Mouse (Mus musculus) retina, adult 2 months (tissue): ENCODE measurements around the gene Ptger1.
A peak's percentile ranks its signal among the peaks of the same experiment; 100 is the strongest.

ENCODE experiments used
- DNase-seq: peaks from one replicate; pipeline ENCODE4 v3.0.0-alpha.2; 2012; ENCODE audit warnings: low read depth, low spot score

The Ptger1 gene

DNA sequence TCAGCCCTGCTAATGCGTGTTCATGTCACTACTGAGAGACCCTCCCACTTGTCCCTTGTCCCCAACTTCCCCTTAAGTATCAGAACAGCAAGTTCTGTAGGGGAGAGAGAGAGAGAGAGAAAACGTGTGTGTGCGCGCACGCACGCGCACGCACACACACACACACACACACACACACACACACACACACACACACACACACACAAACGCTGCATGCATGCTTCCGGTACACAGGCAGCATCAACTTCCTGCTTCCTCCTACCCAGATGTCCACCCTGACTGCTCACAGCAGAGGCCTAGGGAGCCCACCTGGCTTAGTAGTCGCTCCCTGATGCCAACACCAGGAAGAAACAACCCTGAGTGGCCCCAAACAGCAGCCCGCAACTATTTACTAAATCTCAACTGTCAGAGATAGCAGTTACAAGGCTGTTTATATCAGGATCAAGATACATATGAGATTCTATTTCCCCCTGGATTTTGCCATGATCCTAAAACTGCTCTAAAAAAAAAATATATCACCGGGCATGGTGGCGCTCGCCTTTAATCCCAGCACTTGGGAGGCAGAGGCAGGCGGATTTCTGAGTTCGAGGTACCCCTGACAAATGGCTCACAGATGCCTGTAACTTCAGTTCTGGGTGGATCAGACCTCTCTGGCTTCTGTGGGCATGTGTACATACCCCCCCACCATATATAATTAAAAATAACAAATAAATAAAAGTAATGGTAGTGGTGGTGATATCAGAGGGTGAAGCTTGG lies 29.1 kb downstream of the Ptger1 start:
- DNase-seq = no peak

DNA sequence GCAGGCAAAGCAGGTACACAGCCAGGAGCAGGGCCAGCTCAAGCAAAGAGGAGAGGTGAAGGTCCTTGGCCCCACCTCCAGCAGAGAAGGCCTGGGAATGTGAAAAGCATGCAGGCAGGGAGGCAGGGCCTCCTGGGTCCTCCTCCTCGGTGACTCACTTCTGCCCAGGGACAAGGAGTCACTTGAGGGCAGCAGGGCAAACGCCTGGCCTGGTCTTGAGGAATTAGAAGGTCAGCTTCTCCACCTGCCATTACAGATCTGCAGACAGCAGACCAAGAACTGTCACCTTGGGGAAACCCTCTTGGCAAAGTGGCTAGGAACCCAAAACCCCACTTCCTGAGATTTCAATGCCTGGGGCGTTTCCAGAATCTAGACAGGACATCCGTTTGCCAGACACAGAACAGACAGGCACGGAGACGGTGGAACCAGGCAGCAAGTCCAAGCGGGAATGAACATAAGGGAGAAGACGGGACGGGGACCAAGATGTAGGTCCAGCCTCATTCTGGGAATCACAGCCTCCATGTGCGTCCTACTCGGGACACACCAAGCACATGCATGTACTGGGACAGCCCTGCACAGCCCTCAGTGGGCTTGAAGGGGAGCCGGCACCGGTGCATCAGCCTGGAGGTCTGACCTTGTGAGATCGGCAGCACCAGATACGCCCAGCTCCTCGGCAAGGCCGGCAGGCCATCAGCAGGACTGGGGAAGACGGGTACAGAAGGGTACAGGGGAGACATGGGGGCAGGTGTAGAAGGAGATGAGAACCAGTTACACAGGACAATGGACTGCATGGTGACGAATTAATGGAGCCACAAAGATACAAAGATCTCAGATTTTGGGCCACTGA lies 31.1 kb downstream of the Ptger1 start:
- DNase-seq = no peak

DNA sequence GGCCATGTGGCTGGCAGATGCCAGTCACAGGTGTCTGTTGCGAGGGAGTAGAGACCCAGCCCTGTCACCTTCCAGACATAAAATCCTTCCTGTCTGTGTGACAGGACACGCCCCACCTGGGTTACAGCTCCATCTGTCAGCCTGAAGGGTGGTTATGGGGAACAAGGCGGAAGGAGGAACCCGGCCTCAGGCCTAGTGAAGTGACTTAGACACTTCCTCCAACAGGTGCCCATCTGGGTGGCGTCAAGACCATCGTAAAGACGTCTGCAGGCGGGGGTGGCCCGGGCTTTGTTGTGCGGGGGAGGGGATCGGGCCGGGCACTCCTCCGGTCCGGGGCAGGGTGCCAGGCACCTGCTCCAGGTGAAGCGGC lies 31.8 kb downstream of the Ptger1 start:
- no peak for DNase-seq

GRCm38 (mm10) chr8:83698661-83699453 lies 32.4 kb downstream of the Ptger1 start, which contains the start of gene Pkn1:
Gene Pkn1, minus strand, starts transcription at chr8:83699179.
- DNase-seq = peak; percentile 59

GRCm38 (mm10) chr8:83699566-83699965 lies 33.1 kb downstream of the Ptger1 start:
- DNase-seq = no peak

DNA sequence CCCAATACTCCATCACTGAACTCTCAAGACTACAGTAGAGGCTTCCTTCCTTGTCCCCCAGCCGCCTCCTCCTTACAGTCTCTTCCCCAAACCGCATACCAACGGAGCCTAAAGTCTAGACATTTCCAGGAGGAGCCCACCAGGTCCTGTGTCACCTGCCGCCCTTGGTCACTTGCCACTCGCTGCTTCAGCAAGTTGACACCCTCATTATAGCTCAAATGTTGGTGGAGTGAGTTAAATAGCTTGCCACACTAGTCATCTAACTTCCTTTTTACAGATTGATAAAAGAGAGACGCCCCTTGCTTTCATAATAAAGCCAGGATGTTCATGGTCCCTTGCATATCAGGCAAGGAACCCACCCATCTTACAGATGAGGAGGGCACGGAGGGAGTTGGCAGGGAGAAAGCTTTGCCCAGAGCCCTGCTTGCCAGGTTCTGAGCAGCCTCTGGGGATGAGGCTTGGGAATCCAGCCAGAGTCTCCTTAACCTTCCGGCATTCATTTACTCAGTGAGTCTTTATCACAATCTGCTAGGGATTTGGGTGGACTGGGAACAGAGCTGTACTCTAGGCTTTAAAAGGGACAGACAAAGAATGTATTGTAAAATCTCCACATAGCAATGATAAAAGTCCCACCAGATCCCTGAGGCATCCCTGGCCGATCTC lies 34.1 kb downstream of the Ptger1 start:
- no peak for DNase-seq

GRCm38 (mm10) chr8:83703426-83703825 lies 36.9 kb downstream of the Ptger1 start:
- DNase-seq = no peak

- DNase-seq = no peak
Measured at GRCm38 (mm10) chr8:83706411-83706810, 39.9 kb downstream of the Ptger1 start.

DNA sequence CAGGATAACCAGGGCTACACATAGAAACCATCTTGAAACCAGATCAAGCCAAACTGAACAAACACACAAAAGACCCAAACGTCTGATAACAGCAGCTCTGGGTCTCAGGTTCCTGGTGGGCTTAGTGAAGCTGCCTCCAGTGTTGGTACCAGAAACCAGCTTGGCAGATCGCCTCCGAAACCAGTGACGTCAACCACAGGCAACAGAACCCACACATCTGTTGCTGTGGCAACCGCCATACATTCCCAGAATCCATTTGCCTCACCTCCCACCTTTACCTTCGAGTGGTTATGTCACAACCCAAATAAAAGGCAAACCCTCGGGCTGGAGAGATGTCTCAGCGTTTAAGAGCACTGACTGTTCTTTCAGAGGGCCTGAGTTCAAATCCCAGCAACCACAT lies 41.1 kb downstream of the Ptger1 start:
- no peak for DNase-seq

- DNase-seq = no peak
Measured at GRCm38 (mm10) chr8:83714676-83715030, 48.2 kb downstream of the Ptger1 start.

GRCm38 (mm10) chr8:83715031-83715690 lies 48.7 kb downstream of the Ptger1 start, which contains the start of gene Ddx39:
Gene Ddx39, plus strand, starts transcription at chr8:83715177.
- peak; percentile 95 for DNase-seq

GRCm38 (mm10) chr8:83715771-83716170 lies 49.3 kb downstream of the Ptger1 start:
- DNase-seq = no peak

GRCm38 (mm10) chr8:83716563-83716962 lies 50.1 kb downstream of the Ptger1 start:
- DNase-seq = no peak

DNA sequence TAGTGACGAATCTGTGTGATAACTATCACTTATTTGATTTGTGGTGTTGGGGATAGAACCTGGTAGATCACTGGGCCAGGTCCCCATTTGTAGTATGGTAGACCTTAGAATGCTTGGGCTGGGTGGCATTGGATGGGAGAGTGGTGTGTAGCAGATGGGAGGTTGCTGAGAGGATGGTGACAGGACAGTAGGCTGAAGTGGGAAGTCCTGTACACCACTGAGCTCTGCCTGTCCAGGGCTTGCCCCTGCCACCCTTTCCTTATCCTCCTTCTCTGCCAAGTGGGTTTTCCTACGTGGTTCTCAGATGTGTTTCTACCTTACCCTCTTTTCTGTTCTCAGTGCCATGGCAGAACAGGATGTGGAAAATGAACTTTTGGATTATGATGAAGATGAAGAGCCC lies 52.6 kb downstream of the Ptger1 start:
- no peak for DNase-seq

GRCm38 (mm10) chr8:83719693-83720092 lies 53.2 kb downstream of the Ptger1 start:
- DNase-seq = no peak

- no peak for DNase-seq
Measured at GRCm38 (mm10) chr8:83721405-83722025, 55.0 kb downstream of the Ptger1 start.
